Mouse (Mus musculus) small intestine, adult 2 months (tissue): ENCODE results near the gene Ppp1r11.

Experiments used
- CTCF ChIP-seq: fragments of 200-500 bp; IDR thresholded peaks from 2 replicates; pipeline ENCODE4 v1.5.1; 2012; ENCODE audit warnings: low read depth, mild to moderate bottlenecking, control low read depth, inconsistent platforms, low read length, moderate library complexity, mixed read lengths; ENCODE audit not compliant: insufficient replicate concordance, insufficient read length; ENCODE audit errors: extremely low read depth
- POLR2A ChIP-seq: fragments of 200-500 bp; IDR thresholded peaks from 2 replicates; pipeline ENCODE4 v1.6.1; 2012; ENCODE audit warnings: low read depth, mild to moderate bottlenecking, control low read depth, inconsistent platforms, low read length, moderate library complexity

- TF ChIP-seq CTCF: no peak
- no peak for TF ChIP-seq POLR2A
Observed at GRCm38 (mm10) chr17:36914108-36914507, 37.4 kb downstream of the Ppp1r11 start.
